Comparison of ENCODE assay signal across 20 mouse cellular contexts in genomic region chr15:19153682-19154081, GRCm38 (mm10).
A peak's percentile ranks its signal among the peaks of the same experiment; 100 is the strongest.
DNase-seq lines count a peak whose midpoint lies in the region; ATAC-seq and TF ChIP-seq lines count a peak whose summit lies in the region.
"Had no signal": no experiment of that assay in that cellular context is flagged by ENCODE, and none has a peak within 500 bp of the region (broad histone marks: within the 10 kb centered on the region; RNA-seq: fewer than 3 reads in every experiment).

No protein-coding gene starts in this region.

- no peak for TF ChIP-seq EP300 in liver, postnatal 0 days (IDR thresholded peaks at IDR 0.05; ENCODE audit: low read depth)

- no peak overlapping the region for H3K4me2 ChIP-seq in hindbrain, embryonic 14.5 days (replicated peaks)
- no peak overlapping the region for H3K4me2 ChIP-seq in hindbrain, embryonic 16.5 days (ENCODE audit: low read length)
- no peak overlapping the region for H3K4me2 ChIP-seq in liver, postnatal 0 days (ENCODE audit: low read depth, low read length)
- H3K4me2 ChIP-seq in liver, embryonic 12.5 days = no peak overlapping the region
- H3K4me2 ChIP-seq: hindbrain, embryonic 12.5 days; intestine, embryonic 15.5 days had no signal

- H3K27me3 ChIP-seq in hindbrain, embryonic 14.5 days (ENCODE audit: control insufficient read depth, insufficient read depth, low read length) = no peaks in the 10 kb centered on the region
- H3K27me3 ChIP-seq in hindbrain, embryonic 16.5 days (replicated peaks; ENCODE audit: control insufficient read depth, insufficient read depth, low read length) = no peaks in the 10 kb centered on the region
- no peaks in the 10 kb centered on the region for H3K27me3 ChIP-seq in liver, postnatal 0 days (ENCODE audit: insufficient read depth, low read length)
- H3K27me3 ChIP-seq in liver, embryonic 12.5 days (replicated peaks) = no peaks in the 10 kb centered on the region
- H3K27me3 ChIP-seq: hindbrain, embryonic 12.5 days; intestine, embryonic 15.5 days had no signal

- no peaks in the 10 kb centered on the region for H3K9me3 ChIP-seq in hindbrain, embryonic 14.5 days (ENCODE audit: control insufficient read depth, low read length)
- no peaks in the 10 kb centered on the region for H3K9me3 ChIP-seq in hindbrain, embryonic 16.5 days (ENCODE audit: control insufficient read depth, low read length)
- H3K9me3 ChIP-seq in liver, postnatal 0 days (ENCODE audit: low read length) = no peaks in the 10 kb centered on the region
- H3K9me3 ChIP-seq in liver, embryonic 12.5 days (replicated peaks) = no peaks in the 10 kb centered on the region
- H3K9me3 ChIP-seq: embryonic facial prominence, embryonic 10.5 days; hindbrain, embryonic 12.5 days; intestine, embryonic 15.5 days had no signal

- no peak overlapping the region for H3K27ac ChIP-seq in hindbrain, embryonic 14.5 days
- H3K27ac ChIP-seq in hindbrain, embryonic 16.5 days (ENCODE audit: low read depth, low read length) = no peak overlapping the region
- no peak overlapping the region for H3K27ac ChIP-seq in liver, postnatal 0 days (ENCODE audit: low read depth)
- no peak overlapping the region for H3K27ac ChIP-seq in liver, embryonic 12.5 days
- H3K27ac ChIP-seq: embryonic facial prominence, embryonic 10.5 days; hindbrain, embryonic 12.5 days; intestine, embryonic 15.5 days had no signal

- no peaks in the 10 kb centered on the region for H3K4me1 ChIP-seq in hindbrain, embryonic 14.5 days (replicated peaks; ENCODE audit: control insufficient read depth, insufficient read depth, low read length)
- H3K4me1 ChIP-seq in hindbrain, embryonic 16.5 days (ENCODE audit: control insufficient read depth, insufficient read depth, low read depth, low read length) = no peaks in the 10 kb centered on the region
- no peaks in the 10 kb centered on the region for H3K4me1 ChIP-seq in liver, postnatal 0 days (ENCODE audit: insufficient read depth)
- no peaks in the 10 kb centered on the region for H3K4me1 ChIP-seq in liver, embryonic 12.5 days
- H3K4me1 ChIP-seq: embryonic facial prominence, embryonic 10.5 days; hindbrain, embryonic 12.5 days; intestine, embryonic 15.5 days had no signal

- peak; percentile 14 for DNase-seq in hindbrain, embryonic 14.5 days (ENCODE audit: low spot score)
- DNase-seq in liver, postnatal 0 days = no peak
- DNase-seq in ES-CJ7 (ENCODE audit: low read depth, low spot score) (peak; percentile 8), ZHBTc4 (ENCODE audit: low read depth, low spot score) (peak; percentile 4)
- no peak for DNase-seq in ovary, adult 18-20 months (ENCODE audit: low spot score)
- DNase-seq: adrenal gland, adult 8-10 months; cerebellum, adult 11-12 months; cerebellum, adult 9-11 months; cerebellum, postnatal 36 days; gastrocnemius, postnatal 36 days; heart, adult 11 months; heart, postnatal 10 days; heart, postnatal 4 days had no signal

- no peak overlapping the region for H3K4me3 ChIP-seq in hindbrain, embryonic 14.5 days (replicated peaks; ENCODE audit: low read length)
- H3K4me3 ChIP-seq in hindbrain, embryonic 16.5 days (ENCODE audit: low read length) = no peak overlapping the region
- no peak overlapping the region for H3K4me3 ChIP-seq in liver, postnatal 0 days (ENCODE audit: low read depth, low read length)
- no peak overlapping the region for H3K4me3 ChIP-seq in liver, embryonic 12.5 days
- H3K4me3 ChIP-seq: embryonic facial prominence, embryonic 10.5 days; hindbrain, embryonic 12.5 days; intestine, embryonic 15.5 days had no signal

- H3K36me3 ChIP-seq in hindbrain, embryonic 14.5 days (replicated peaks; ENCODE audit: control insufficient read depth, insufficient read depth) = no peaks in the 10 kb centered on the region
- H3K36me3 ChIP-seq in hindbrain, embryonic 16.5 days (ENCODE audit: control insufficient read depth, insufficient read depth, low read length) = no peaks in the 10 kb centered on the region
- H3K36me3 ChIP-seq in liver, postnatal 0 days (replicated peaks; ENCODE audit: insufficient read depth, low read length) = no peaks in the 10 kb centered on the region
- H3K36me3 ChIP-seq in liver, embryonic 12.5 days = no peaks in the 10 kb centered on the region
- H3K36me3 ChIP-seq: embryonic facial prominence, embryonic 10.5 days; hindbrain, embryonic 12.5 days; intestine, embryonic 15.5 days had no signal

- no peak overlapping the region for H3K9ac ChIP-seq in hindbrain, embryonic 14.5 days
- H3K9ac ChIP-seq in hindbrain, embryonic 16.5 days (ENCODE audit: low read depth, low read length) = no peak overlapping the region
- H3K9ac ChIP-seq in liver, postnatal 0 days (replicated peaks) = no peak overlapping the region
- no peak overlapping the region for H3K9ac ChIP-seq in liver, embryonic 12.5 days
- H3K9ac ChIP-seq: hindbrain, embryonic 12.5 days; intestine, embryonic 15.5 days had no signal

- TF ChIP-seq CTCF in liver, postnatal 0 days (IDR thresholded peaks at IDR 0.05; ENCODE audit: low read depth) = 0 out of 2 replicates have a peak, but pooled peaks have one; percentile 7

- no peak for ATAC-seq in hindbrain, embryonic 14.5 days (ENCODE audit: low FRiP score)
- ATAC-seq in hindbrain, embryonic 16.5 days = no peak
- no peak for ATAC-seq in liver, postnatal 0 days
- no peak for ATAC-seq in liver, embryonic 12.5 days
- ATAC-seq in cerebellum, adult (ENCODE audit: insufficient number of reproducible peaks, low FRiP score, low TSS enrichment) = no peak
- ATAC-seq: forebrain, embryonic 14.5 days; intestine, embryonic 15.5 days had no signal

Comparison
In these comparisons a context has a peak if more than half of its experiments do, and no peak if none do; other contexts are left out.
1. DNase-seq: peak in hindbrain, embryonic 14.5 days (single experiment), ES-CJ7 (single experiment) and ZHBTc4 (single experiment); none in liver, postnatal 0 days (single experiment) and ovary, adult 18-20 months (single experiment).